Mouse (Mus musculus) lung, postnatal 0 days (tissue): ENCODE results near the gene Map4k2. TPM values are rescaled to one million over a fixed set of nuclear protein-coding genes. Genes with fewer than 3 reads are reported as not detected.

Source experiments
- ATAC-seq: fragments of 200-750 bp; cut with Nextera tagmentation; 2 replicates; pipeline ENCODE4 v1.8.0; 2017; ENCODE audit warnings: moderate library complexity
- DNase-seq: peaks from one replicate; pipeline ENCODE4 v3.0.0-alpha.2; 2016; ENCODE audit warnings: low spot score
- H3K27ac ChIP-seq: fragments of 300-500 bp; sonication (generic); 2 replicates; pipeline ENCODE4 v1.5.1; 2014; ENCODE audit warnings: antibody characterized with exemption, mild to moderate bottlenecking, low read length, mixed read lengths
- H3K27me3 ChIP-seq: fragments of 300-500 bp; sonication (generic); replicated peaks from 2 replicates; pipeline ENCODE4 v1.6.1; 2014; ENCODE audit warnings: low read length, mixed read lengths; ENCODE audit not compliant: insufficient read depth
- H3K36me3 ChIP-seq: fragments of 300-500 bp; sonication (generic); 2 replicates; pipeline ENCODE4 v1.6.1; 2014; ENCODE audit warnings: low read length, mixed read lengths; ENCODE audit not compliant: insufficient read depth
- H3K4me1 ChIP-seq: fragments of 300-500 bp; sonication (generic); 2 replicates; pipeline ENCODE4 v1.6.1; 2014; ENCODE audit warnings: antibody characterized with exemption, low read depth, low read length, mixed read lengths; ENCODE audit not compliant: insufficient read depth
- H3K4me2 ChIP-seq: fragments of 300-500 bp; sonication (generic); replicated peaks from 2 replicates; pipeline ENCODE4 v1.6.1; 2014; ENCODE audit warnings: low read depth, mild to moderate bottlenecking, low read length, moderate library complexity, mixed read lengths
- H3K4me3 ChIP-seq: fragments of 300-500 bp; sonication (generic); 2 replicates; pipeline ENCODE4 v1.5.1; 2014; ENCODE audit warnings: low read depth, low read length
- H3K9ac ChIP-seq: fragments of 300-500 bp; sonication (generic); replicated peaks from 2 replicates; pipeline ENCODE4 v1.6.1; 2014; ENCODE audit warnings: low read depth, mild to moderate bottlenecking
- H3K9me3 ChIP-seq: fragments of 300-500 bp; sonication (generic); 2 replicates; pipeline ENCODE4 v1.6.1; 2016; ENCODE audit warnings: low read length, mixed read lengths
- CTCF ChIP-seq: IDR thresholded peaks from 2 replicates; pipeline ENCODE4 v1.5.1; 2016; ENCODE audit warnings: antibody characterized with exemption, mild to moderate bottlenecking
- EP300 ChIP-seq: IDR thresholded peaks from 2 replicates; pipeline ENCODE4 v1.6.1; 2016; ENCODE audit warnings: antibody characterized with exemption, mild to moderate bottlenecking, control low read depth
- WGBS: fragments of 180-500 bp; shearing (Covaris S2); extraction: QIAGEN DNeasy Blood & Tissue Kit; methylation state at CpG from one replicate; pipeline ENCODE4 v1.1.7; 2014; 5-methylcytosine and 5-hydroxymethylcytosine counted together
- polyA plus RNA-seq: library from polyadenylated mRNA; unstranded; fragments of >200 nt; fragmentation: Nextera tagmentation; extraction: Ambion mirVana; gene quantifications from 2 replicates; pipeline ENCODE4 v1.2.1, GENCODE M21; 2015

Gene Map4k2
- polyA plus RNA-seq, 1 experiment from 2014 or later = 22.5 TPM

- TF ChIP-seq CTCF (no peak), EP300 (no peak)
- Histone ChIP-seq H3K4me2 (peak overlapping the region; percentile 96), H3K9me3 (no peaks in the 10 kb centered on the region), H3K36me3 (peaks cover 28% of the 10 kb centered on the region; the same call in 1 of the 2 replicates), H3K27me3 (no peaks in the 10 kb centered on the region), H3K4me1 (peaks cover 10% of the 10 kb centered on the region; the same call in 1 of the 2 replicates), H3K27ac (peak overlapping the region; percentile 66), H3K9ac (peak overlapping the region; percentile 60), H3K4me3 (peak overlapping the region; percentile 70)
- 7% methylated on average over 23 of the region's 23 CpGs for WGBS
- no peak for ATAC-seq
- DNase-seq = no peak
These were observed 630 bp downstream of the Map4k2 start for GRCm38 (mm10) chr19:6341453-6342077.

GRCm38 (mm10) chr19:6342276-6342933, 1.5 kb downstream of the Map4k2 start:
- 0 out of 2 replicates have a peak overlapping the region, but pooled peaks have one; percentile 66 for H3K27ac ChIP-seq
- peak overlapping the region; percentile 96 for H3K4me2 ChIP-seq
- H3K4me1 ChIP-seq = peaks cover 9% of the 10 kb centered on the region; the same call in 1 of the 2 replicates
- H3K9ac ChIP-seq = no peak overlapping the region
- H3K36me3 ChIP-seq = peaks cover 28% of the 10 kb centered on the region; the same call in 1 of the 2 replicates
- peak overlapping the region; percentile 70; the same call in 1 of the 2 replicates for H3K4me3 ChIP-seq
- H3K9me3 ChIP-seq = no peaks in the 10 kb centered on the region
- peak; percentile 55; the same call in 1 of the 2 replicates for TF ChIP-seq EP300
- TF ChIP-seq CTCF = no peak
- ATAC-seq = no peak
- no peaks in the 10 kb centered on the region for H3K27me3 ChIP-seq
- no peak for DNase-seq
- WGBS = 57% methylated on average over 5 of the region's 5 CpGs

- H3K4me3 ChIP-seq = no peak overlapping the region
- TF ChIP-seq CTCF (no peak; the same call in 1 of the 2 replicates), EP300 (no peak)
- 0 out of 2 replicates have a peak overlapping the region, but pooled peaks have one; percentile 96 for H3K4me2 ChIP-seq
- no peak overlapping the region for H3K27ac ChIP-seq
- no peaks in the 10 kb centered on the region for H3K27me3 ChIP-seq
- H3K9ac ChIP-seq = no peak overlapping the region
- DNase-seq (no peak), ATAC-seq (no peak)
- H3K4me1 ChIP-seq = peaks cover 9% of the 10 kb centered on the region; the same call in 1 of the 2 replicates
- H3K36me3 ChIP-seq = peaks cover 28% of the 10 kb centered on the region; the same call in 1 of the 2 replicates
- 74% methylated on average over 19 of the region's 19 CpGs for WGBS
- no peaks in the 10 kb centered on the region for H3K9me3 ChIP-seq
These were observed 2.4 kb downstream of the Map4k2 start for GRCm38 (mm10) chr19:6343066-6343925.

- no peak overlapping the region for H3K4me3 ChIP-seq
- H3K9me3 ChIP-seq = no peaks in the 10 kb centered on the region
- no peak overlapping the region for H3K4me2 ChIP-seq
- no peaks in the 10 kb centered on the region for H3K27me3 ChIP-seq
- no peak overlapping the region for H3K27ac ChIP-seq
- 91% methylated on average over 5 of the region's 5 CpGs for WGBS
- H3K36me3 ChIP-seq = peaks cover 28% of the 10 kb centered on the region; the same call in 1 of the 2 replicates
- ATAC-seq = no peak
- H3K4me1 ChIP-seq = peaks cover 9% of the 10 kb centered on the region; the same call in 1 of the 2 replicates
- no peak overlapping the region for H3K9ac ChIP-seq
- TF ChIP-seq EP300 (no peak), CTCF (no peak)
- no peak for DNase-seq
These were observed 3.1 kb downstream of the Map4k2 start for GRCm38 (mm10) chr19:6343996-6344395.

- ATAC-seq (no peak), DNase-seq (no peak)
- no peak overlapping the region for H3K27ac ChIP-seq
- TF ChIP-seq EP300 (no peak), CTCF (no peak)
- no peaks in the 10 kb centered on the region for H3K27me3 ChIP-seq
- no peak overlapping the region for H3K4me3 ChIP-seq
- no peaks in the 10 kb centered on the region for H3K9me3 ChIP-seq
- no peak overlapping the region for H3K4me2 ChIP-seq
- no peak overlapping the region for H3K9ac ChIP-seq
- H3K36me3 ChIP-seq = peaks cover 21% of the 10 kb centered on the region; the same call in 1 of the 2 replicates
- 77% methylated on average over 5 of the region's 5 CpGs for WGBS
- no peaks in the 10 kb centered on the region; the same call in 1 of the 2 replicates for H3K4me1 ChIP-seq
These were observed 5.1 kb downstream of the Map4k2 start for GRCm38 (mm10) chr19:6346023-6346422.
